Mouse (Mus musculus) large intestine, adult 2 months (tissue): ENCODE results near the gene Hdac11. TPM values are rescaled to one million over a fixed set of nuclear protein-coding genes. Genes with fewer than 3 reads are reported as not detected.
"Not testable (repeated sequence)": the region's sequence is repeated elsewhere in the genome, so short reads cannot be mapped to it uniquely, and the experiment has no call there.

Experiments used
- DNase-seq: peaks from one replicate; pipeline ENCODE4 v3.0.0-alpha.2; 2012; ENCODE audit warnings: low read depth, low spot score
- WGBS: fragments of 180-500 bp; shearing (Covaris S2); methylation state at CpG from one replicate; pipeline ENCODE4 v1.1.7; 2018; 5-methylcytosine and 5-hydroxymethylcytosine counted together
- polyA plus RNA-seq: library from polyadenylated mRNA; depleted of rRNA; stranded (reverse); fragments of >200 nt; gene quantifications from 2 replicates; pipeline ENCODE4 v1.2.3, GENCODE M21; 2012; rRNA removed

Hdac11 gene
- polyA plus RNA-seq, result 16.7 and 24.3 TPM in 2 replicates

DNA sequence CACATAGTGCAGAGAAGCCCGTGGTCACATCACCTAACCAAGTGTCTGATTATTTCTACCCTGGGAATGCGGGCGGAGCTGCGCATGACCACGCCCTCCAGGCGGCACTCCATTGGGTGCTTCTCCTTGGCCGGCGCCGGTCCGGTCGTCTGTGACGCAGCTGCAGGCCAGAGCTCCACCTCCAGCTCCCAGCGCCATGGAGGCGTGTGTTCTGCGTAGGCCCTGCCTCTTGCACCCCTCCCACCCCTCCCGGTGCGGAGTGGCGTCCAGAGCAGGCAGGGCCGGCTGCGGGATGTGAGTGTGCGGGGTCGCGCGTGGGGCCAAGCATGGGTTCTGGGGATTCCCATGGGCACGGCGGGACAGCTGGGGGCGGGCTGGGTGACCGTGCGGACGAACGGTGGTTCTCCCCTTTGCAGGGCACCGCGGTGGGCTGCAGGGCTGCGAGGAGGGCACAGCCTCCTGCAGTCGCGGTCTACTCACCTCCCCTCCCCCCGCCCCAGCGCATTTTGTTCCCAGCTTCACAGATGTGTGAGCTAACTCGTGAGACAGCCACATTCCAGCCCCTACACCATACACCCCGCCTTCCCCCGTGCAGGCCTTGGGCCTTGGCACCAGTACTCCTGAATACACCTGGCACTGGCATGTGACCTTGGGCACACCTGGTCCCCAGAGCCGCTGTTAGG, at the start of gene Hdac11:
Gene Hdac11, plus strand, starts transcription at position 112 of the 683 bp plus-strand sequence.
- 1% methylated on average over 42 of the region's 42 CpGs for WGBS
- DNase-seq, result no peak

DNA sequence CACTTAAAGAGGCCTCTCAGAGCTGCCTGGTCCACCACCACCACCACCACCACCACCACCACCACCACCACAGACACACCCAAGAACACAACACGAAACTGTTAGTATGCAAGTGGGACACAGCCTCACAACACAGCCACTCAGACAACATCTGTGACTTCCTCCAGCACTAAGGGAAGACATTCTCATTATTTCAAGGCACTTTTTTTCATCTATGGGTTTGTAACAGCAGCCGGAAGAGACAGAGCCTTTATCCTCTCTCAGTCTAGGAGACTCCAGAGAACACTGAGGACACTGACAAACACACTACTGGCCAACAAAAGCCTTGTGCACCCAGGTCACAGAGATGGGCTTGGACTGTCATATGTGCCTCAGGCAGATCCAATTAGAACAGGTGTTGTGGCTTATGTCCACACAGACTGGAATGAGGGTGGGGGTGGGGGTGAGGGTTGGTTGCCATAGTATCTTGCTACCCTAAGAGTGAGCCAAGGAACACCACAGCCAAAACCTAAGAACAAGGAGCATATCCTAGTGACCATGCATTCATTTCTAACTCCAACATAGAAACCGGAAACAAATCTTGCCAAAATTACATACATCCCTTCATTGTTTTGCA, 48.1 kb upstream of the Hdac11 start:
- 72% methylated on average over 3 of the region's 3 CpGs for WGBS
- DNase-seq, result no peak

DNA sequence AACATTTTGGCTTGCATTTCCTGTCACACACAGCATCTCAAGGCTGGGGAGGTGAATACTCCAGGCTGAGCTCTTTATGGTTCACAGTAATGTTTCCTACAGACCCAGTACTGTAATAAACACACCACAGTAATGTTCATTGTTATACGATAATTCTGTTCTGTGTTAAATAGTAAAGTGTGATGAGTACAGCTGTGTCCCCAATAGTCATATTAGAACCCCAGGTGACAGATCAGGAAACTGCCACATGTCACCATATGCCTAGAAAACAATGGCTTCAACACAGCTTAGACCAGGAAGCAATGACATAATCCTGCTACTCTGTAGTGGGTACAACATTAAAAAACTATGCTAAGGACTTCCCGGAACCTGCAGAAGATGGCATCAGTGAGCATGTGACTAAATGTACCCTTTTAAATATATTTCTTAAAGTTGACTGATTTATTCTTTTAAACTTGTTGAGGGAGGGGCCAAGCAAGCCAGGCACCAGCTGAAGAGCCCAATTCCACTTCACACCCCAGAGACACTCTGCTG, 47.5 kb upstream of the Hdac11 start:
- 79% methylated on average over 2 of the region's 2 CpGs for WGBS
- no peak for DNase-seq

DNA sequence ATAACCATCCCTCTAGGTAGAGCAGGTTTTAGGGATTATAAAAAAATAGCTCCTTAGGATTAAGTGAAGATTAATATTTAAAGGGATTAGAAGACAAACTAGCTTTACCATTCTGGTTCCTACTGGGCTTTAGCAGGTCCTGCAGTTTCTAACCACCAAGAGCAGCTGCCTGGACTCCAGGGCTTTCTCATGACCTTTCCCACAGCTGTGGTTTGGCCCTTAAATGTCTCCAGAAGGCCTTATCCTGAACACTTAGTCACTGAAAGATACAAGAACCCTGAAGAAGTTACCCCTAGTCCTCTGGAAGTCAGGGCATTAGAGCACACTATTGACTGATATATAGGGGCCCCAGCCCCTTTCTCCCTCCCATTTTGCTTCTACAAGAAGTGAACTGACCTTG, 47.0 kb upstream of the Hdac11 start:
- no peak for DNase-seq

DNA sequence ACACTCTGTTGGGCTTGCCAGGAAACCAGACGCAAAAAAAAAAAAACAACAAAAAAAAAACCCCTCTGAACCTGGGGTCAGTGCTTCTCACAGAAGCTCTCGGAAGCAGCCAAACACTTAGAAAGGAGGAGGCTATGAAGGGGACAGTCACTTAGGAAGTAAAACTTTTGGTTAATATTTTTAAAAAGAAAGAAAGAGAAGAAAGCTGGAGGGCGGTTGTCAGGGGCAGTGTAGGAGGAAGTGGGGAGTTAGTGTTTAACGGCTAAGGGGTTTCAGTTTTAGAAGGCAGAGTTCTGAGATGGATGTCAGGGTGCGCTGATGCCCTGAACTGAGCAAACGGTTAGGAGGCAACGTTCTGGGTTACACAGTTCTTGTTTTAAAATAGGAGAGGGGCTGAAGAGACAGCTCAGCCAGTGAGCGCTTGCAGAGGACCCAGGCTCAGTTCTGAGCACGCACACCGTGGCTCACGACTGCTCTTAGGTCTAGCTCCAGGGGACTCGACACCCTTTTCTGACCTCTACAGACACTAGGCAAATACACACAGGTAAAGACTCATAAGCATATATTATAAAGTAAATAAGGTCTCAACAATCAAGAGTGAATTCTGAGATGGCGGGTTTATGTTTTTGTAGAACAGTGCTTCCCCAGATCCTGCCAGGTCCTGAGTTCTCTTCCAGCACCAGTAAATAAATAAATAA, 46.0 kb upstream of the Hdac11 start:
- no peak for DNase-seq
- 79% methylated on average over 13 of the region's 13 CpGs for WGBS

DNA sequence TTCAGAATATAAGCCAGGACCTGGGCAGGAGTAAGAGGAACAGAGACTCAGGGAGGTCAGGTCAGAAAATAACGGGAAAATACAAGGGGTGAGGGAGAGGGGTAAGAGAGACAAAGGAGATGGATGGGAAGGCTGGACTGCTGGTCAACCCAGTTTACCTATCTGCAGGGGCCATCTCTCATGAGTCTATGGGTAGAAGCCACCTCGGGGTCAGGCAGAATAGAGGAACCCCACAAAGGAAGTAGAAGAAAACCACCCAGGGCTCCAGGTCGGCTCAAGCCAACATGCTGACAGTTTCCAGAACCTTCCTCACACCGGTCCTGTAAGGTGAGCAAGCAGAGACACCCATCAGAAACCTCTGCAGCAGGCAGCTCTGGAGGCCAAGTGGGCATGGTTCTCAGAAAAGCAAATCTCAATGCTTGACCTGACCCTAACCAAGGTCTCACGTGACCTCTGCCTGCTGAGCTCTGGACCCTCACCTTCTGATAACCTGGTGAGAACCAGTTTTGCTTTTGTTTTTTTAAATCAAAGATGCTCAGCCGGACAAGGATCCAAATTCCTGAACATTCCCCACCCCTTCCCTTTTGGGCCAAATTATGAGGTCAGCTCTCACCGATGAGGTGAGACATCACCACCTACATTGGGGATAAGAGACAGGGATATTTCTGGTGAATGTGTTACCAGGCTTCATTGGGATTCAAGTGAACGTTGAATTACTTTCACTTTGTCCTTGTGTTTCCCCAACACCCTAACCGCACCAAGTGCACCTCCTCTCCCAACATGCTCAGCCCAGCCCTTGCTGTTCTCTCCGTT, 45.1 kb upstream of the Hdac11 start:
- no peak for DNase-seq
- 75% methylated on average over 10 of the region's 10 CpGs for WGBS

DNA sequence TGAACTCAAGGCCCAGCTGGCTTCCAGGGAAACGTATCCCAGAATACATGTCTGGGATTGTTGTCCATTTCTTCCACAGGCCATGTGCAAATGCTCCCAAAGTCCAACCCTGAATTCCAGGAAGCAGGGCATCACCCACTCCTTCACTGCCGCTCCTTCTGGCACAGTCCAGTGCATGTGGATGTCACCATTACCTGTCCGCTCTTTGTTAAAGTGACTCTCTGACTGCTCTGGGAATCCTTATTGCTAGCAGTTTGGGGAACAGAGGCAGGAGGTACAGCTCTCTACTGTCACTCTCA, 44.6 kb upstream of the Hdac11 start:
- DNase-seq, result no peak
- WGBS, result 77% methylated on average over 3 of the region's 3 CpGs

DNA sequence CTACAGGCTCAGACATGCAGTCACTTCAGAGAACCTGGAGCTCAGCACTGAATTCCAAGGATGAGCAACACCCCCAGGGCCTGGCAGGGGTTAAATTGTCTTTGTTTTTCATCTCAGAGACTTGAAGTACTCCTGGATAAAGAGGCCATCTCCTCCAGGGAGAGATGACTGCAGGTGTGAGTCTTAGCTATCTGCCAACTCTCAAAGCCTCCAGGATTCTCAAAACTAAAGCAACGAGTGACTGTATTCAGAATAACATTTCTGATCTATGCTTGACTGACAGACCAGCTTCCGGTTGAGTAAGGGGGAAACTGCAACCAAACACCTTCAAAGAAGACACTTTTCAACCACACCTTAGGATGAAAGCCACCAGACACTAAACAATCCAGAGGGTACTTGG, 41.7 kb upstream of the Hdac11 start:
- DNase-seq, result no peak
- WGBS, result 53% methylated on average over 2 of the region's 2 CpGs

DNA sequence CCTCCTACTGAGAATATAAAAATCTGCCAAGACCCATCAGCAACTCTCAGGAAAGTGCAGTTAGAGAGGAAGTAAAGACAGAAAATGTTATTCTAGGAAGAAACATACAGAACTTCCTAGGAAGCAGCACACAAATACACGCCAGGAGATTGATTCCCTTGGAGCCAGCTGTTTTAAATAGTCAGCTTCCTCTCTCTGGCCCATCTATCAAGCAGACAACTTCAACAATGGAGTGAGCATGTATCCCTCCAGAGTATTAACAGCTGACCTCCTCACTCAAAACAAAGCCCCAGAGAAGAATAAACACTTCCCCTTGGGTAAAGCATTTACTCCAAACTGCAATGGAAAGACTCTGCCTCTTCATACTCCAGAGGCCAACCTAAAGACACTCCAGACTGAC, 41.3 kb upstream of the Hdac11 start:
- no peak for DNase-seq
- WGBS, result 67% methylated on average over 1 of the region's 1 CpGs

DNA sequence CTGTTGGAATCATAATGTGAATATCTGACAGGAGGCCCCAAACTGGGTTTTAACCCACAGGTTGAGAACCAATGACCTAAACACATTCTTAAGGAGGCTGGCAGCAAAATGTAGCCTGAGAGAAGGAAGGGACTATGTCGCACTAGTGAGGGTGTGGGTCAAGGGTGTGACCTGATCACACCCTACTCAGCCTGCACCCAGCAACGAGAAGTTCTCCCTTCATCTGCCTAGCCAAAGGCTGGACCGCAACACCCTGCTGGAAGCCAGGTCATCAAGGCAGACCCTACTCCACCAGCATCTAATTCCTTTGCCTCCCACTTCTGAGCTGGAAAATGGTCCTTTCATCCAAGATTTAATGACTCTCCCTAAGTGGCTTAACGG, 40.6 kb upstream of the Hdac11 start:
- DNase-seq, result no peak
- WGBS, result 21% methylated on average over 4 of the region's 4 CpGs

DNA sequence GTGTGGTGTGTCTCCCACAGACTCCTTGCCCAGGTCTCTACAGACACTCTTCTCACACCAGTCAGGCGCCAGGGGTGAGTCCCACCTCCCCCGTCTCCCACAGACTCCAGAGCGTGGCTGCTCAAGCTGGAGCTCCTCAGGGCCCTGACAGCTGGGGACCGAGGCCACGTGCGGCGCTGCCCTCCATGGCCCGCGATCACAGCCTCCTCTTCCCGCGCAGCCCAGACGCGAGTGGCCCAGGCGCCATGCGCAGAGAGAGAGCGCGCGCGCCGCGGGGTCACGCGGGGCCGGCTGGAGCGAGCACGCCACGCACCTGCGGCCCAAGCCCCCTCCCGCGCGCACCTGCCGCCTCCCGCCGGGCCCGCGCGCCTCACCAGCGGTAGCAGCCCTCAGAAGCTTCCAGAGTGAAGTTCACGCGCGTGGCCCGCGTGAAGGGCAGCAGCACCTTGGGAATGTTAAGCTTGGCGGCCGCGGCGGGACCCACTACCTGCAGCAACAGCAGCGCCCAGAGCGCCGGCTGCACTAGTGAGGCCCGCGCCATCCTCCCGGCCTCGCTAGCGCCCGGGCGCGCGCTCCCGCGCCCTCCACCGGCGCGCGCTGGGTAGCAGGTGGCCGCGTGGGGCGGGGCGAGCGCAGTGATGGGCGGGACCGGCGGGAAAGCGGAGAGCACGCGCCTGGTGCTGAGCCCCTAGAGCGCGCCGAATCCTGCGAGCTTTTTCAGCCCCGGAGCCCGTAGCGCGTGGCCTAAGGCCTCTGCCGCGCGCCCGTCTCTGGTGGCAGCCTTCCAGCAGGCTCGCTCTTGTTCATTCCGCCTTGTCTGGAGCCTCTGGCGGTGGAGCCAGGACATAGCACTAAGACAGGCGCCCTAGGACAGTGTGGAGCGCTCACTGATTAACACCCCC, 40.0 kb upstream of the Hdac11 start, which contains the start of gene Nup210:
Gene Nup210, minus strand, starts transcription at position 586 of the 902 bp plus-strand sequence.
- WGBS, result under 1% methylated on average over 92 of the region's 93 CpGs
- DNase-seq, result peak; percentile 68

DNA sequence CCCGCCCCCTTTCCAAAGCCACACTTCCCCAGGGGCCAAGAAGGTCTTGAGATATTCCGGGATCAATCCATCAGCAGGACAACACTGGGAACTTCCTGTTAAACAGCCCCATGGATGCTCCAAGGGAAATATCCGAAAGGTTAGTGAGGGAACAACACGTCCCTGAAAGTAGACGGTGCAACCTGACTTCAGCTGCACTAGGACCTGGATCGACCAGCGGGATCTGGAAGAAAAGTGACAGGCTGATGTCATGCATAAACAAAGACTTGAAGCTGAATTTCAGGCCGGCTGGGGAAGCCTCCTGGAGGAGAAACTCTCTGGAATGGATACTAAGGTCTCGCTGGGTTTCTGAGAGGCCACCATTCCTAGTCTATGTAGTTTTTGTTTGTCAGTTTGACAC, 39.3 kb upstream of the Hdac11 start:
- DNase-seq, result no peak
- WGBS, result 4% methylated on average over 9 of the region's 9 CpGs

DNA sequence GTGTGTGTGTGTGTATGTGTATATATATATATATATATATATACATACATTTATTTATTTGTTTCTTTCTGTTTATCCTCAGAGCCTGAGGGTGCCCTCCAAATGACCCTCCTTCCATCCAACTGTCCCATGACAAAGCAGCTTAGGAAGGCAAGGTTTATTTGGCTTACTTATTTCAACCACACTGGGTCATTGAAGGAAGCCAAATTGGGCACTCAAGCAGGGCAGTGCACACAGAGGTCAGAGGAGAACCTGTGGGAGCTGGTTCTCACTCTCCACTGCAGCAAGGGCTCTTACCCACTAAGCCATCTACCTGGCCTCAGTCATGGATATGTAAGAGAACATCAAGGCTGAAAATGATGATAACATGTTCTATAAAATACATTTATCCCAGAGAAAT, 37.9 kb upstream of the Hdac11 start:
- DNase-seq, result no peak

DNA sequence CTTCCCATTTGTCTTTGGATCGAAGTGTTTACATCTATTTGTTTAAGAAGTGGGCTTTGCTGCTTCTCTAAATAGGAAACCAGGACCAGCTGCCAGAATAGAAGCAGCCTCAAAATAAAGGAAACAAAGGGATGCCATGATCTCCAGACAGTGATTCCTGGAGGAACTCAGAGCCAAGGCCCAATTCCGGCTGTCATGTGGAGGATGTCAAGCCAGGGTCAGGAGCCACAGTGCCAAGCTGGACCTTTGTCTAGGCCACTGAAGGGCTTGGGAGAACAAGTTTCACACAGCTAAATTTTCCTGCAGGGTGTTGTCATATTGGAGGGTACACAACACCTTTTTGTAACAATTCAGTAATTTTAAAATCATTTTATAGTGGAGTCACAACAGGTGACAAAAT, 36.3 kb upstream of the Hdac11 start:
- DNase-seq, result no peak
- WGBS, result 87% methylated on average over 2 of the region's 2 CpGs

DNA sequence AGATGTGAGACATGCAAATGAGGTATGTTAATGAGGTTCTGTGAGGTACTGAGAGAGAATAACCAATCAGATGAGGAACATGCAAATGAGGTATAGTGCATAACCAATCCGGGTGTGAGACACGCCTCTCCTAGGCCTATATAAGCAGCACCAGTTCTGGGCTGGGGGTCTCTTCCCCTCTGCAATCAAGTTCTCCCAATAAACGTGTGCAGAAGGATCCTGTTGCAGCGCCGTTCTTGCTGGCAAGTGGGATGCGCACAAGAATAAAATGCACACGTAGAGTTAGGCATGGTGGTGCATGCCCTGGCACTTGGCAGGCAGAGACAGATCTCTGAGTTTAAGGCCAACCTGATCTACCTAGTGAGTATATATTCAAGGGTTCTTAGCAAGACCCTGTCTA, 35.4 kb upstream of the Hdac11 start:
- WGBS, result 96% methylated on average over 7 of the region's 7 CpGs
- not testable (repeated sequence) for DNase-seq

DNA sequence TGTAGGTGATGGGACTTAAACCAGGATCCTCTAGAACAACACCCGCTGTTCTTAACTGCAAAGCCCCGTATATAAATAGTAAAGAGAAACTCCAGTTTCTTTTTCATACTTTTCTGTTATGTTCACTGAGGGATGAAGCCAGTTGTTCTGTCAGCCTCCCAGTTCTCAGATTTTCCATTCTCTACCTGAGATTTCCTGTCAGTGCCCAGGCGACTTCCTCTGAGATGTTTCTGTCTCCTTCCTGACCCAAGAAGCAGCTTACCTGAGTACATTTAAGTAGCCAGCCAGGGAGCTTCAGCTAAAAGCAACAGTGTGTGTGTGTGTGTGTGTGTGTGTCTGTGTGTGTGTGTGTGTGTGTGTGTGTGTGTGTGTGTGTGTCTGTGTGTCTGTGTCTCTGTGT, 33.0 kb upstream of the Hdac11 start:
- DNase-seq, result no peak
- WGBS, result 73% methylated on average over 3 of the region's 3 CpGs

DNA sequence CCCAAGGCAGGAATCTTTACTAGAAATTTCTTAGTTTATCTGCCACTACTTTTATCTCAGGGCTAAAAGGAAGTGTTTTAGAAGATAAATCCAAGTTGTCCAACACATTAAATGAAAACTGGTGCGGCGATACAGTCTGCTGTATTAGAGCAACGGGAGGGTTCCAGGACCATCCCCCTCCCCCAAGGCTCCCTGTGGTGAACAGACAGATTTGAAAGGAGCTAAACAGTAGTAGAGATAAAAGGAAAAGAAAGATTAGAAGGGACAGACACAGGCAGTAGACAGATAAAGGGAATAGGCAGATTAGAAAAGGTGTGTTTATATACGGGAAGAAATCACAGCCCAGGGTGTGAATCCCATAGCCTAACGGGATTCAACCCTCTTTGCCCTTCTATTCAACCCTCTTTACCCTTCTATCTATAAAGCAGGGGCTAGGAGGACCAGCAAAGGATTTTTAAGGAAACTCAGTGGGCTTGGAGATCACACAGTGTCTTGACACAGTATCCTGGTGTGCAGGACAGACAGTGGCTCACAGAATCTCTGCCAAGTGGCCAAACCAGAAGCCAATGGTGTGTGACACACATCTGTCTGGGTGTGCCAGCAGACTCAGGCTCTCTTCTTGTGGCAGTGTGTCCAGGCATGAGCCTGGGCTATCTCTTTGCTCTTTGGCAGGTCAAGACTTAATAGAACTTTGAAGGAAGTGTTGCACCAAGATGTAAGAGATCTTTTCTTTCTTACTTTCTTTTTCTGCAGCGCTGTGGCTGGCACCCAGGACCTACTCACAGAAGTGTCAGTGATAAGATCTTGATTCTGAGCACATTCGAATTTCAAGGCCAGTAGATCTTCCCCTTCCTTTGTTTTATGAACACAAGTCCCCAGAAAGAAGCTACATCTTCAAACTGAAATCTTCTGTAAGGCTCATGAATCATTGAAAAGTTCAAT, 31.9 kb upstream of the Hdac11 start:
- no peak for DNase-seq
- WGBS, result 52% methylated on average over 7 of the region's 7 CpGs

DNA sequence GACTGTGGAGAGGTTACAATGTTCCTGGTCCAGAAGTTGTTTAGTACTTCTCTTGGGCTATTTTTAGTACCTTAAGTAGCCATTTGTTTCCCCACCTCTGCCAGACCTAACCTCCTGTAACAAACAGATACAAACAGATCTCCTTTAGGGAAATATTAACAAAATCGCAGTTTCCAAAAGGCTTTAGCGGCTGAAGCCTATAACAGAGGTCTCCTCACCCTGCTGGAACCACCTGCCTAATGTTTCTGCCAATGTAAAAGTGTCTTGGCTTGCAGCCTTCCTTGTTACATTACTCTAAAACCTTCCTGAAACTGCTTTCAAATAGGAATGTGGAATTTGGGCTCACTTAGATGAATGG, 31.3 kb upstream of the Hdac11 start:
- 42% methylated on average over 2 of the region's 2 CpGs for WGBS
- DNase-seq, result no peak
